In the genomic region with DNA sequence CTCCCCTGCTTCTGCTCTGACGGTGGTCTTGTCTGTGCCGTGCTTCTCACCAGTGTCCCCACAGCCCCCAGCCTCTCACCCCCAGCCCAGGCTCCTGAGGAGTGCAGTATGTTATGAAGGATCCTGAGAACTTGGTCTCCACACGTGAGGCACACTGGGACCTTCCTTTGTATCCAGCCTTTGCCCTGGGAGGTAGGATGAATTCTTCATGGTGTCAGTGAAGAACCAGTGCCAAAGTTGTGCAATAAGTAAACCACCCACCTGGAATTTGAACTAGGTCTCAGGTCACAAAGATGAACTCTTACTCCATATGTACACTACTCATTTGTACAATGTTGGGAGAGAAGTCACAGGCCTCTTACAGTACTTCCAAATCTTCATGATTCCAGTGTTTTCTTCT, we compare ENCODE assay signal across 16 mouse cellular contexts. TPM values are rescaled to one million over a fixed set of nuclear protein-coding genes. Genes with fewer than 3 reads are reported as not detected.
A peak's percentile ranks its signal among the peaks of the same experiment; 100 is the strongest.
DNase-seq lines count a peak whose midpoint lies in the region; ATAC-seq and TF ChIP-seq lines count a peak whose summit lies in the region.
"Had no signal": no experiment of that assay in that cellular context is flagged by ENCODE, and none has a peak within 500 bp of the region (broad histone marks: within the 10 kb centered on the region; RNA-seq: fewer than 3 reads in every experiment).

Gene Acox2, minus strand, starts transcription at position 188 of the 400 bp plus-strand sequence.

- ATAC-seq in kidney, embryonic 14.5 days (ENCODE audit: low FRiP score, low TSS enrichment), result no peak
- ATAC-seq in kidney, postnatal 0 days (replicated peaks; ENCODE audit: low FRiP score, low read depth), result peak; percentile 71
- peak; percentile 76 for ATAC-seq in liver, embryonic 16.5 days (ENCODE audit: low read depth)
- ATAC-seq: CD4-positive, CD25-positive, alpha-beta regulatory T cell, adult 4 months; forebrain, postnatal 0 days; hindbrain, postnatal 0 days had no signal

- no peak within 1 kb of the TSS for H3K4me2 ChIP-seq in kidney, embryonic 14.5 days (replicated peaks; ENCODE audit: low read depth, low read length)
- H3K4me2 ChIP-seq in kidney, postnatal 0 days (ENCODE audit: low read length), result no peak within 1 kb of the TSS
- peak within 1 kb of the TSS; percentile 43 for H3K4me2 ChIP-seq in liver, embryonic 16.5 days (ENCODE audit: low read depth, low read length)
- H3K4me2 ChIP-seq: limb, embryonic 13.5 days had no signal

- H3K9me3 ChIP-seq in kidney, embryonic 14.5 days (ENCODE audit: control insufficient read depth, low read length), result no peaks in the 10 kb centered on the region
- H3K9me3 ChIP-seq in kidney, postnatal 0 days (replicated peaks; ENCODE audit: low read length), result no peaks in the 10 kb centered on the region
- no peaks in the 10 kb centered on the region for H3K9me3 ChIP-seq in liver, embryonic 16.5 days (replicated peaks; ENCODE audit: control insufficient read depth, low read length)
- H3K9me3 ChIP-seq: heart, embryonic 10.5 days; limb, embryonic 13.5 days; midbrain, embryonic 10.5 days had no signal

- no peaks in the 10 kb centered on the region for H3K4me1 ChIP-seq in kidney, embryonic 14.5 days (ENCODE audit: control insufficient read depth, insufficient read depth, low read length)
- no peaks in the 10 kb centered on the region for H3K4me1 ChIP-seq in kidney, postnatal 0 days (replicated peaks; ENCODE audit: insufficient read depth, low read length)
- no peaks in the 10 kb centered on the region; the same call in none of the 2 replicates for H3K4me1 ChIP-seq in liver, embryonic 16.5 days (ENCODE audit: control insufficient read depth, low read depth, low read length)
- H3K4me1 ChIP-seq: midbrain, embryonic 10.5 days had no signal

- no peaks in the 10 kb centered on the region for H3K27me3 ChIP-seq in kidney, embryonic 14.5 days (ENCODE audit: control insufficient read depth, insufficient read depth, low read length)
- no peaks in the 10 kb centered on the region for H3K27me3 ChIP-seq in kidney, postnatal 0 days (ENCODE audit: insufficient read depth, low read length)
- H3K27me3 ChIP-seq in liver, embryonic 16.5 days (ENCODE audit: control insufficient read depth, insufficient read depth, low read depth, low read length), result no peaks in the 10 kb centered on the region
- H3K27me3 ChIP-seq: limb, embryonic 13.5 days had no signal

- TF ChIP-seq CTCF in kidney, postnatal 0 days (IDR thresholded peaks at IDR 0.05; ENCODE audit: low read depth), result no peak

- WGBS in kidney, embryonic 14.5 days, result 89% methylated on average over 3 of the region's 3 CpGs
- 81% methylated on average over 3 of the region's 3 CpGs for WGBS in kidney, postnatal 0 days
- WGBS in liver, embryonic 16.5 days (ENCODE audit: insufficient replicate concordance), result 50% methylated on average over 3 of the region's 3 CpGs

- no peak within 1 kb of the TSS for H3K27ac ChIP-seq in kidney, embryonic 14.5 days (ENCODE audit: low read depth, low read length)
- H3K27ac ChIP-seq in kidney, postnatal 0 days, result no peak within 1 kb of the TSS
- H3K27ac ChIP-seq in liver, embryonic 16.5 days (ENCODE audit: low read length), result peak within 1 kb of the TSS; percentile 70
- H3K27ac ChIP-seq: heart, embryonic 10.5 days; hindbrain, postnatal 0 days; limb, embryonic 13.5 days; midbrain, embryonic 10.5 days had no signal

- no peak within 1 kb of the TSS; the same call in 1 of the 2 replicates for H3K9ac ChIP-seq in kidney, embryonic 14.5 days (ENCODE audit: low read depth, low read length)
- H3K9ac ChIP-seq in kidney, postnatal 0 days (ENCODE audit: low read depth, low read length), result no peak within 1 kb of the TSS
- H3K9ac ChIP-seq in liver, embryonic 16.5 days (ENCODE audit: low read depth, low read length), result peak within 1 kb of the TSS; percentile 42
- H3K9ac ChIP-seq: forebrain, postnatal 0 days; limb, embryonic 13.5 days had no signal

- H3K36me3 ChIP-seq in kidney, embryonic 14.5 days (ENCODE audit: control insufficient read depth, insufficient read depth, low read length), result no peaks in the 10 kb centered on the region
- H3K36me3 ChIP-seq in kidney, postnatal 0 days (ENCODE audit: insufficient read depth, low read length), result no peaks in the 10 kb centered on the region
- H3K36me3 ChIP-seq in liver, embryonic 16.5 days (ENCODE audit: control insufficient read depth, insufficient read depth), result no peaks in the 10 kb centered on the region
- H3K36me3 ChIP-seq: heart, embryonic 10.5 days; limb, embryonic 13.5 days; midbrain, embryonic 10.5 days had no signal

- DNase-seq in kidney, adult 18-20 months, result peak; percentile 64
- DNase-seq in fat pad, adult 2 months (ENCODE audit: extremely low read depth, low read depth, low spot score), result peak; percentile 85
- DNase-seq in kidney, postnatal 0 days (ENCODE audit: low spot score), result no peak
- no peak for DNase-seq in spleen, postnatal 14 days (ENCODE audit: low spot score in 2 of 2)
- no peak for DNase-seq in cerebellum, postnatal 10 days
- DNase-seq: forebrain, postnatal 0 days; gastrocnemius, postnatal 10 days; thymus, adult 2 months had no signal

- H3K4me3 ChIP-seq in kidney, embryonic 14.5 days (ENCODE audit: low read length), result no peak within 1 kb of the TSS
- H3K4me3 ChIP-seq in kidney, postnatal 0 days (replicated peaks; ENCODE audit: low read depth, low read length), result no peak within 1 kb of the TSS
- peak within 1 kb of the TSS; percentile 37 for H3K4me3 ChIP-seq in liver, embryonic 16.5 days (ENCODE audit: low read depth, low read length)
- H3K4me3 ChIP-seq: heart, embryonic 10.5 days; limb, embryonic 13.5 days; midbrain, embryonic 10.5 days had no signal

RNA-seq across cellular contexts. Expression of gene Acox2, which starts in this region (rescaled TPM):
- polyA plus RNA-seq in kidney, embryonic 14.5 days (2014; fragmentation: Nextera tagmentation; extraction: Ambion mirVana), result not detected in 2 replicates
- 6.2 and 7.1 TPM in 2 replicates for polyA plus RNA-seq in kidney, postnatal 0 days (2015; fragmentation: Nextera tagmentation; extraction: Ambion mirVana)
- 63.5 and 74.1 TPM in 2 replicates for polyA plus RNA-seq in liver, embryonic 16.5 days (2015; fragmentation: Nextera tagmentation; extraction: Ambion mirVana)
- polyA plus RNA-seq: CD4-positive, CD25-positive, alpha-beta regulatory T cell, adult 4 months; limb, embryonic 13.5 days; neural tube, embryonic 14.5 days had no signal

Comparison
In these comparisons a context has a peak if more than half of its experiments do, and no peak if none do; other contexts are left out.
1. DNase-seq: peak in kidney, adult 18-20 months (single experiment) and fat pad, adult 2 months (single experiment); none in kidney, postnatal 0 days (single experiment), spleen, postnatal 14 days (0 of 2) and cerebellum, postnatal 10 days (0 of 2).